7 mouse cellular contexts compared by ENCODE assay signal in the genomic region with DNA sequence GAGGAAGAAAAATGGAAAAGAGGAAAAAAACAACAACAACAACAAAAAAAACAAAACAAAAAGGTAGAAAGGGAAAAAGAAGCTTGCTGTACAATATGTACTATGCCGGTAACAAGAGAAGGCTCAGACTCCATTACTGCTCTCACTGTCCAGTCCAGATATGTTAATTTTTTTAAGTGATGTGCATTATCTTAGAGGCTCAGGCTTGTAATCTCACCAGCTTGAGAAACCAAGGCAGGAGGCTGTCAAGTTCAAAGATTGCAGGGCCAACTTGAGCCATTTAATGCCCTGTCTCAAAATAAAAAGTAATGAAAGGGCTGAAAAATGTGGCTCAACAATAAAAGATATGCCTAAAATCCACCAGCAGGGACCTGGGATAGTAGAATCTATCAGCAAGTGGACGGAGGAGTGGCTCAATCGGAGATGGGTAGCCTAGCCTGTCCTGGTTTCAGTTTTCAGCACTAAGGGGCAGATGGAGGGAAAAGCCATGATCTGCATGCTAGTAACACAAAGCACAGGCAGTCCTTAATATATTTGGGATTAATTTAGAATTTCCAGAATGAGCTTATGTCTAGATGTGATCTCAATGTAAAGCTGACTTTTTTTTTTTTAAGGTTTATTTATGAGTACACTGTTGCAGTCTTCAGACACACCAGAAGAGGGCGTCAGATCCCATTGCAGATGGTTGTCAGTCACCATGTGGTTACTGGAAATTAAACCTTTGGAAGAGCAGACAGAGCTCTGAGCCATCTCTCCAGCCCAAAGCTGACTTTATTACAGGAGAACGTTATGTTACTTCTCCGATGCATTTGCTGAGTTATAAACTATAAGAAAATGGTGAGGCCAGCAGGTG. TPM values are rescaled to one million over a fixed set of nuclear protein-coding genes. Genes with fewer than 3 reads are reported as not detected.
DNase-seq lines count a peak whose midpoint lies in the region; ATAC-seq and TF ChIP-seq lines count a peak whose summit lies in the region.

No protein-coding gene starts in this region.

- TF ChIP-seq CTCF in layer of hippocampus, adult 2 months (conservative IDR thresholded peaks at IDR 0.05): peak; percentile 83
- TF ChIP-seq CTCF in MEL (IDR thresholded peaks at IDR 0.05 in 2 of 3, conservative IDR thresholded peaks at IDR 0.05 in 1 of 3; ENCODE audit: control insufficient read depth in 1 of 3, insufficient read depth in 1 of 3, low read depth in 2 of 3, low read length in 3 of 3, poor library complexity in 1 of 3, severe bottlenecking in 1 of 3): peak; percentile 38 to 76 (median 64)

- H3K9me3 ChIP-seq in MEL (replicated peaks; ENCODE audit: insufficient read depth, low read length): no peaks in the 10 kb centered on the region
- H3K9me3 ChIP-seq in forebrain, embryonic 10.5 days: no peaks in the 10 kb centered on the region
- no peaks in the 10 kb centered on the region for H3K9me3 ChIP-seq in stomach, embryonic 15.5 days

- peak; percentile 15 to 60; a peak in 3 of 4 replicates for TF ChIP-seq EP300 in MEL (IDR thresholded peaks at IDR 0.05; ENCODE audit: low read depth in 1 of 2, low read length in 2 of 2)

- no peak for TF ChIP-seq POLR2A in MEL (IDR thresholded peaks at IDR 0.05; ENCODE audit: control insufficient read depth in 1 of 2, insufficient read depth in 1 of 2, low read depth in 1 of 2, low read length in 2 of 2, poor library complexity in 1 of 2)

- ATAC-seq in stomach, embryonic 15.5 days (ENCODE audit: insufficient read depth, low FRiP score, low read depth): no peak

- H3K9ac ChIP-seq in MEL (ENCODE audit: control insufficient read depth, low read depth, low read length, poor library complexity, severe bottlenecking): peak overlapping the region; percentile 33
- H3K9ac ChIP-seq in stomach, embryonic 15.5 days: no peak overlapping the region

- 38% methylated on average over 6 of the region's 6 CpGs for WGBS in forebrain, embryonic 10.5 days
- 37% methylated on average over 6 of the region's 6 CpGs for WGBS in stomach, embryonic 15.5 days

- no peaks in the 10 kb centered on the region for H3K27me3 ChIP-seq in MEL (ENCODE audit: control insufficient read depth in 1 of 2, insufficient read depth in 2 of 2, low read length in 2 of 2)
- no peaks in the 10 kb centered on the region for H3K27me3 ChIP-seq in forebrain, embryonic 10.5 days (ENCODE audit: poor library complexity, severe bottlenecking)
- H3K27me3 ChIP-seq in stomach, embryonic 15.5 days (replicated peaks): no peaks in the 10 kb centered on the region

- H3K4me3 ChIP-seq in layer of hippocampus, adult 2 months: peak overlapping the region; percentile 93
- H3K4me3 ChIP-seq in MEL (ENCODE audit: control insufficient read depth in 1 of 2, insufficient read depth in 1 of 2, low read depth in 2 of 2, low read length in 2 of 2): peak overlapping the region; percentile 46 to 85
- H3K4me3 ChIP-seq in forebrain, embryonic 10.5 days: peak overlapping the region; percentile 78
- H3K4me3 ChIP-seq in stomach, embryonic 15.5 days (replicated peaks): peak overlapping the region; percentile 86

- peak overlapping the region; percentile 76 for H3K4me2 ChIP-seq in stomach, embryonic 15.5 days

- DNase-seq in layer of hippocampus, adult 2 months (ENCODE audit: low spot score in 2 of 2): peak in 1 of 2 experiments; percentile 40
- no peak for DNase-seq in layer of hippocampus, adult 18-20 months (ENCODE audit: low spot score in 2 of 2)
- DNase-seq in MEL (ENCODE audit: low read depth, low spot score) (peak; percentile 46), liver (peak; percentile 18)
- no peak for DNase-seq in forebrain, embryonic 10.5 days (ENCODE audit: extremely low spot score, low spot score)
- DNase-seq in spleen, adult 12 weeks (ENCODE audit: low spot score): no peak

- peaks cover 2 to 21% of the 10 kb centered on the region in 2 experiments for H3K4me1 ChIP-seq in MEL (ENCODE audit: control insufficient read depth in 1 of 2, insufficient read depth in 2 of 2, low read length in 2 of 2)
- peaks cover 10% of the 10 kb centered on the region for H3K4me1 ChIP-seq in forebrain, embryonic 10.5 days
- H3K4me1 ChIP-seq in stomach, embryonic 15.5 days: no peaks in the 10 kb centered on the region

- H3K36me3 ChIP-seq in MEL (ENCODE audit: control insufficient read depth in 1 of 2, insufficient read depth in 2 of 2, low read length in 2 of 2): peaks cover 2 to 9% of the 10 kb centered on the region in 2 experiments; a peak in 3 of 4 replicates
- H3K36me3 ChIP-seq in forebrain, embryonic 10.5 days (replicated peaks): peaks cover 26% of the 10 kb centered on the region
- H3K36me3 ChIP-seq in stomach, embryonic 15.5 days: 0 out of 2 replicates have a peak, but pooled peaks cover 14% of the 10 kb centered on the region

- peaks cover 7% of the 10 kb centered on the region for H3K79me2 ChIP-seq in MEL (ENCODE audit: control insufficient read depth, insufficient read depth, low read length, poor library complexity)

- TF ChIP-seq RAD21 in MEL (IDR thresholded peaks at IDR 0.05; ENCODE audit: low read depth, low read length): peak; percentile 29

- H3K27ac ChIP-seq in layer of hippocampus, adult 2 months: peak overlapping the region; percentile 97
- H3K27ac ChIP-seq in MEL (ENCODE audit: control insufficient read depth, low read depth, low read length): no peak overlapping the region
- no peak overlapping the region for H3K27ac ChIP-seq in forebrain, embryonic 10.5 days
- no peak overlapping the region for H3K27ac ChIP-seq in stomach, embryonic 15.5 days

TF ChIP-seq in MEL, 35 proteins besides CTCF, POLR2A, EP300 and RAD21 (continues in another document):
- TF ChIP-seq MYC (IDR thresholded peaks at IDR 0.05; ENCODE audit: low read depth, low read length): peak; percentile 94
- TF ChIP-seq BHLHE40 (IDR thresholded peaks at IDR 0.05; ENCODE audit: borderline replicate concordance, low read depth, low read length): no peak
- peak; percentile 58; the same call in 1 of the 2 replicates for TF ChIP-seq MAX (IDR thresholded peaks at IDR 0.05; ENCODE audit: low read length)
- no peak for TF ChIP-seq POLR2AphosphoS2 (IDR thresholded peaks at IDR 0.05; ENCODE audit: low read length)
- TF ChIP-seq USF2 (IDR thresholded peaks at IDR 0.05; ENCODE audit: borderline replicate concordance in 1 of 2, insufficient read depth in 1 of 2, low read depth in 1 of 2, low read length in 2 of 2): no peak
- TF ChIP-seq MXI1 (IDR thresholded peaks at IDR 0.05; ENCODE audit: low read depth, low read length): peak; percentile 77
- no peak for TF ChIP-seq MAZ (IDR thresholded peaks at IDR 0.05; ENCODE audit: low read depth, low read length)
- no peak for TF ChIP-seq MYB (IDR thresholded peaks at IDR 0.05; ENCODE audit: low read depth, low read length)
- no peak for TF ChIP-seq ZMIZ1 (IDR thresholded peaks at IDR 0.05; ENCODE audit: low read depth, low read length)
- peak; percentile 72; the same call in 1 of the 2 replicates for TF ChIP-seq TCF12 (IDR thresholded peaks at IDR 0.05; ENCODE audit: low read depth, low read length)
- TF ChIP-seq SMC3 (IDR thresholded peaks at IDR 0.05; ENCODE audit: low read depth, low read length): peak; percentile 28; the same call in 1 of the 2 replicates

RNA-seq across cellular contexts. Expression of a gene that starts 0.6 kb away (rescaled TPM):
- 100 to 1,000 TPM; 537 to 571 TPM for total RNA-seq in layer of hippocampus, adult 2 months (2021)
- 100 to 1,000 TPM; 549 to 603 TPM for total RNA-seq in layer of hippocampus, adult 18-20 months (2021)
- 177 and 180 TPM in 2 replicates for total RNA-seq in MEL (2012; rRNA removed)
- 100 to 1,000 TPM in 1 of 2 experiments, not detected in 1; 246 TPM for polyA plus RNA-seq in MEL (2012; ENCODE audit: insufficient read depth in 1 of 2, insufficient read length in 2 of 2, low read depth in 1 of 2, low replicate concordance in 2 of 2, missing spikeins in 1 of 2)
- 363 and 367 TPM in 2 replicates for polyA plus RNA-seq in forebrain, embryonic 10.5 days (2016; fragmentation: Nextera tagmentation; extraction: Ambion mirVana)
- polyA plus RNA-seq in stomach, embryonic 15.5 days (2015; fragmentation: Nextera tagmentation; extraction: Ambion mirVana): 456 and 472 TPM in 2 replicates

RNA-seq across cellular contexts. Expression of a gene that starts 0.7 kb away (rescaled TPM):
- total RNA-seq in layer of hippocampus, adult 2 months (2021): 1 to 10 TPM in 1 of 2 experiments, under 1 TPM in 1; 0.56 to 1.5 TPM
- 1 to 10 TPM; 1.0 to 1.1 TPM for total RNA-seq in layer of hippocampus, adult 18-20 months (2021)
- total RNA-seq in MEL (2012; rRNA removed): not detected in 2 replicates
- not detected for polyA plus RNA-seq in MEL (2012; ENCODE audit: insufficient read depth in 1 of 2, insufficient read length in 2 of 2, low read depth in 1 of 2, low replicate concordance in 2 of 2, missing spikeins in 1 of 2)
- 0.09 TPM in 1 of 2 replicates, not detected in the other for polyA plus RNA-seq in forebrain, embryonic 10.5 days (2016; fragmentation: Nextera tagmentation; extraction: Ambion mirVana)
- polyA plus RNA-seq in stomach, embryonic 15.5 days (2015; fragmentation: Nextera tagmentation; extraction: Ambion mirVana): 0.06 and 0.26 TPM in 2 replicates

RNA-seq across cellular contexts. Expression of a gene that starts 13.1 kb away (rescaled TPM):
- 10 to 100 TPM; 43.7 to 51.9 TPM for total RNA-seq in layer of hippocampus, adult 2 months (2021)
- total RNA-seq in layer of hippocampus, adult 18-20 months (2021): 10 to 100 TPM; 39.2 to 44.2 TPM
- 35.2 and 42.4 TPM in 2 replicates for total RNA-seq in MEL (2012; rRNA removed)
- 10 to 100 TPM in 1 of 2 experiments, not detected in 1; 50.0 TPM for polyA plus RNA-seq in MEL (2012; ENCODE audit: insufficient read depth in 1 of 2, insufficient read length in 2 of 2, low read depth in 1 of 2, low replicate concordance in 2 of 2, missing spikeins in 1 of 2)
- 29.0 and 30.8 TPM in 2 replicates for polyA plus RNA-seq in forebrain, embryonic 10.5 days (2016; fragmentation: Nextera tagmentation; extraction: Ambion mirVana)
- 23.7 and 25.2 TPM in 2 replicates for polyA plus RNA-seq in stomach, embryonic 15.5 days (2015; fragmentation: Nextera tagmentation; extraction: Ambion mirVana)

RNA-seq across cellular contexts. Expression of a gene that starts 13.2 kb away (rescaled TPM):
- 10 to 100 TPM; 55.5 to 59.2 TPM for total RNA-seq in layer of hippocampus, adult 2 months (2021)
- 10 to 100 TPM; 49.7 to 55.4 TPM for total RNA-seq in layer of hippocampus, adult 18-20 months (2021)
- 146 and 147 TPM in 2 replicates for total RNA-seq in MEL (2012; rRNA removed)
- polyA plus RNA-seq in MEL (2012; ENCODE audit: insufficient read depth in 1 of 2, insufficient read length in 2 of 2, low read depth in 1 of 2, low replicate concordance in 2 of 2, missing spikeins in 1 of 2): 100 to 1,000 TPM; 187 to 334 TPM
- polyA plus RNA-seq in forebrain, embryonic 10.5 days (2016; fragmentation: Nextera tagmentation; extraction: Ambion mirVana): 190 and 191 TPM in 2 replicates
- 82.5 and 90.0 TPM in 2 replicates for polyA plus RNA-seq in stomach, embryonic 15.5 days (2015; fragmentation: Nextera tagmentation; extraction: Ambion mirVana)

RNA-seq across cellular contexts. Expression of a gene that starts 28.5 kb away (rescaled TPM):
- total RNA-seq in layer of hippocampus, adult 2 months (2021): 10 to 100 TPM; 67.9 to 71.5 TPM
- total RNA-seq in layer of hippocampus, adult 18-20 months (2021): 10 to 100 TPM; 59.1 to 60.6 TPM
- 16.9 and 17.4 TPM in 2 replicates for total RNA-seq in MEL (2012; rRNA removed)
- 100 to 1,000 TPM in 1 of 2 experiments, 10 to 100 TPM in 1; 86.6 to 118 TPM for polyA plus RNA-seq in MEL (2012; ENCODE audit: insufficient read depth in 1 of 2, insufficient read length in 2 of 2, low read depth in 1 of 2, low replicate concordance in 2 of 2, missing spikeins in 1 of 2)
- 72.9 and 76.6 TPM in 2 replicates for polyA plus RNA-seq in forebrain, embryonic 10.5 days (2016; fragmentation: Nextera tagmentation; extraction: Ambion mirVana)
- polyA plus RNA-seq in stomach, embryonic 15.5 days (2015; fragmentation: Nextera tagmentation; extraction: Ambion mirVana): 44.6 and 46.4 TPM in 2 replicates

Comparison
In these comparisons a context has a peak if more than half of its experiments do, and no peak if none do; other contexts are left out.
1. DNase-seq: peak in MEL (single experiment) and liver (single experiment); none in layer of hippocampus, adult 18-20 months (0 of 2), forebrain, embryonic 10.5 days (single experiment) and spleen, adult 12 weeks (single experiment).
2. Peak in every context shown above with its lines, with median percentiles within 50 percentile points of each other: H3K4me3 ChIP-seq.